Mouse (Mus musculus): ENCODE results near the gene Ifit2. TPM values are rescaled to one million over a fixed set of nuclear protein-coding genes. Genes with fewer than 3 reads are reported as not detected.

The Ifit2 gene
- polyA plus RNA-seq, 1 experiment from 2014 or later, result 8.9 TPM

DNA sequence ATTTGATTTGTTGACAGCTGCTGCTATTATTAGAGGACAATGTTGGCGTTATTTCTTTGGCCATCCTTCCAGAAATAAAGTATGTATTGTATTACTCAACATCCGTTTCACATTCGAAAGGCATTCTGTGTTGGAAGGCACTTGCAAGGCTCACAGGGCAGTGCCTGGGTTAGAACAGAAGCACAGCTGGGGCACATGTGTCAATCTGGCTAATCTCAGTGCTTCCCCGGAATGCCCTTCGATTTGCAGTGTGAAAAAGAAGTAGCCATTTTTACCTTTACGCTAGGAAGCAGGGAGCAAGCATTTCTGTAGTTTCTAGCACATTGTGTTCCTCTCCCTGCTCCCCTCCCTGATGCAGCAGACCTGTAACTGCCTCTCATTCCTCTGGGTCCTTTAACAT is 2.5 kb downstream of the Ifit2 start:
- H3K36me3 ChIP-seq (ENCODE audit: control insufficient read depth, insufficient read depth, low read length), result no peaks in the 10 kb centered on the region
- H3K9ac ChIP-seq (ENCODE audit: low read length), result no peak overlapping the region
- H3K27ac ChIP-seq (ENCODE audit: low read depth), result peak overlapping the region; percentile 47; the same call in 1 of the 2 replicates
- H3K9me3 ChIP-seq (ENCODE audit: control insufficient read depth, low read length), result no peaks in the 10 kb centered on the region; the same call in 1 of the 2 replicates
- no peaks in the 10 kb centered on the region for H3K27me3 ChIP-seq (replicated peaks; ENCODE audit: control insufficient read depth, insufficient read depth, low read length)
- peak overlapping the region; percentile 34 for H3K4me2 ChIP-seq (ENCODE audit: low read length)
- ATAC-seq (replicated peaks; ENCODE audit: low FRiP score, low TSS enrichment, low read depth) (no peak), DNase-seq (ENCODE audit: low spot score) (no peak)
- peaks cover 17% of the 10 kb centered on the region for H3K4me1 ChIP-seq (replicated peaks; ENCODE audit: control insufficient read depth, insufficient read depth, low read length)
- 50% methylated on average over 6 of the region's 6 CpGs for WGBS
- H3K4me3 ChIP-seq (ENCODE audit: low read depth, low read length), result no peak overlapping the region

DNA sequence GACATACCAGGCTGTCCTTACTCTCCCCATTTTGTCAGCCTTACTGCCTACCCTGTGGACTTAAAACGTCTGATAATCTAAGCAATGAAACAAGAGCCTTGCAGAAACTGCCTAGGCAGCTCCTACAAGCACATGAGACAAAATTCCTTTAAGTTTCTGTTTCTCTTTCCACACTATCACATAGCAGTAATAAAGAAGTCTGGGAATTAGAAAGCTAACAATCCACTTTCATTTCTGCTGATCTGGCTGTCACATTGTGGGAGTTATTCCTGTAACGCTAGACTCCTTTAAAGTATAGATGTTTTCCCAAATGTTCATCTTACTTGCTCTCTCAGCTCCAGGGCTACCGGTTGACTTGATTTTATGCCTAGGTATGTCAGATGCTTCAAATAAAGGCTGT is 3.0 kb downstream of the Ifit2 start:
- H3K27ac ChIP-seq (ENCODE audit: low read depth), result peak overlapping the region; percentile 47; the same call in 1 of the 2 replicates
- peak overlapping the region; percentile 34 for H3K4me2 ChIP-seq (ENCODE audit: low read length)
- no peaks in the 10 kb centered on the region for H3K36me3 ChIP-seq (ENCODE audit: control insufficient read depth, insufficient read depth, low read length)
- ATAC-seq (replicated peaks; ENCODE audit: low FRiP score, low TSS enrichment, low read depth), result no peak
- no peaks in the 10 kb centered on the region for H3K27me3 ChIP-seq (replicated peaks; ENCODE audit: control insufficient read depth, insufficient read depth, low read length)
- DNase-seq (ENCODE audit: low spot score), result no peak
- H3K4me3 ChIP-seq (ENCODE audit: low read depth, low read length), result no peak overlapping the region
- H3K4me1 ChIP-seq (replicated peaks; ENCODE audit: control insufficient read depth, insufficient read depth, low read length), result peaks cover 17% of the 10 kb centered on the region
- WGBS, result 47% methylated on average over 3 of the region's 3 CpGs
- H3K9ac ChIP-seq (ENCODE audit: low read length), result no peak overlapping the region
- H3K9me3 ChIP-seq (ENCODE audit: control insufficient read depth, low read length), result no peaks in the 10 kb centered on the region; the same call in 1 of the 2 replicates

DNA sequence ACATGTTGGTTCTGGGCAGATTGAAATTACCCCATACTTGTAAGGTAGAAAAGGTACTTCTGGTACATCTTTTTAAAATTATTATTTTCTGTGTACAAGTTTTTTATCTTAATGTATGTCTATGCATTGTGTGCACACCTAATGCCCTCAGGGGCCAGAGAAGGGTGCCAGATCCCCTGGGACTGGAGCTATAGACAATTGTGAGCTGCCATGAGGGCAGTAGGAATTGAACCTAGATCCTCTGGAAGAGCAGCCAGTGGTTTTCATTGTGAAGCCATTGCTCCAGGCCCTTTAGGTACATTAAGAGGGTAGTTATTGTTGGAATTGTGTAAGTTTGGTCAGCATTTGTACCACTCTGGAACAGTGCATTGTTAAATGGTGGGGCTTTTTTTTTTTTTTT is 3.6 kb downstream of the Ifit2 start:
- no peaks in the 10 kb centered on the region for H3K36me3 ChIP-seq (ENCODE audit: control insufficient read depth, insufficient read depth, low read length)

DNA sequence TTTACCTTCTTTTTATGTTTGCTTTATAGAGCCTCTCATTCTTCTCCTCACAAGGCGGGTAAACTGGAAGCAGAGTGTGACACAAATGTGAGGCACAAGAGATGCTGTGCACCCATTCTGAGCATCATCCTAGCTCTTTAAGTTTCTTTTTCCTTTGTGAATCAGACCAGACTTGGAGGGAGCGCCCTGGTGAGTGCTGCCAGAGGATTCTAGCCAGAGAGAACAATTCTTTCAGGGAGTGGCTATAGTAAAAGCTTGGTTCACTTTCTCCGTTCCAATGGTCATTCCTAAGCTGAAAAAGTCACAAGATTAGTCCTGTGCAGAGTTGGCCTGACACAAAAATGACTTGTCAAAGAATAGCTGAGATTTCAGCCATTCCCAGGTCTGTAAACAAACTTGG is 6.1 kb downstream of the Ifit2 start:
- no peak for DNase-seq (ENCODE audit: low spot score)
- Histone ChIP-seq H3K27ac (ENCODE audit: low read depth) (no peak overlapping the region), H3K4me1 (replicated peaks; ENCODE audit: control insufficient read depth, insufficient read depth, low read length) (peaks cover 17% of the 10 kb centered on the region), H3K27me3 (replicated peaks; ENCODE audit: control insufficient read depth, insufficient read depth, low read length) (no peaks in the 10 kb centered on the region), H3K36me3 (ENCODE audit: control insufficient read depth, insufficient read depth, low read length) (no peaks in the 10 kb centered on the region), H3K9ac (ENCODE audit: low read length) (no peak overlapping the region), H3K4me2 (ENCODE audit: low read length) (no peak overlapping the region), H3K4me3 (ENCODE audit: low read depth, low read length) (no peak overlapping the region), H3K9me3 (ENCODE audit: control insufficient read depth, low read length) (no peaks in the 10 kb centered on the region; the same call in 1 of the 2 replicates)
- ATAC-seq (replicated peaks; ENCODE audit: low FRiP score, low TSS enrichment, low read depth), result no peak
- 46% methylated on average over 3 of the region's 3 CpGs for WGBS

More for the DNA sequence above, 3.6 kb downstream of the Ifit2 start:
- H3K27ac ChIP-seq (ENCODE audit: low read depth), result no peak overlapping the region
- H3K4me2 ChIP-seq (ENCODE audit: low read length), result no peak overlapping the region
- no peak overlapping the region for H3K9ac ChIP-seq (ENCODE audit: low read length)
- ATAC-seq (replicated peaks; ENCODE audit: low FRiP score, low TSS enrichment, low read depth) (no peak), DNase-seq (ENCODE audit: low spot score) (no peak)
- no peak overlapping the region for H3K4me3 ChIP-seq (ENCODE audit: low read depth, low read length)
- H3K27me3 ChIP-seq (replicated peaks; ENCODE audit: control insufficient read depth, insufficient read depth, low read length), result no peaks in the 10 kb centered on the region
- no peaks in the 10 kb centered on the region; the same call in 1 of the 2 replicates for H3K9me3 ChIP-seq (ENCODE audit: control insufficient read depth, low read length)
- H3K4me1 ChIP-seq (replicated peaks; ENCODE audit: control insufficient read depth, insufficient read depth, low read length), result peaks cover 17% of the 10 kb centered on the region

DNA sequence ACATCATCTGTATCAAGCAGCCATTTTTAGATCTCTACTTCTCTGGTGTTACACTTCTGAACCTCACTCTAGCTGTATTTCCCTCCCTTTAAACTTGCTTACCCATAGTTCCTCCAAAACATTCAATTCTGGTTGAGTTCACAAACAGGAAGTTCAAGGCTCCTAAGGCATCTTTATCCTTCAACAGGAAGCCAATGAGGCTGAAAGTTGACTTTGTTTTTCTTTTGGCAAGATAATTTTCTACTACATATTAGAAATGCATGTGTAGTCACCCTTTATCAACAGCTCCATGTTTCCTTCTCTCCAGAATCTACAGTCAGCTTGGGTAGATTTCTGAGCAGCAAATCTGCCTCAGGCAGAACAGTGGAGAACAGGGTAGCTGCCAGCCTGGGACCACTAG is 12.1 kb downstream of the Ifit2 start:
- Histone ChIP-seq H3K4me2 (ENCODE audit: low read length) (no peak overlapping the region), H3K4me3 (ENCODE audit: low read depth, low read length) (no peak overlapping the region), H3K4me1 (replicated peaks; ENCODE audit: control insufficient read depth, insufficient read depth, low read length) (no peaks in the 10 kb centered on the region), H3K9ac (ENCODE audit: low read length) (no peak overlapping the region), H3K27me3 (replicated peaks; ENCODE audit: control insufficient read depth, insufficient read depth, low read length) (no peaks in the 10 kb centered on the region), H3K27ac (ENCODE audit: low read depth) (no peak overlapping the region), H3K9me3 (ENCODE audit: control insufficient read depth, low read length) (no peaks in the 10 kb centered on the region), H3K36me3 (ENCODE audit: control insufficient read depth, insufficient read depth, low read length) (no peaks in the 10 kb centered on the region)
- no peak for ATAC-seq (replicated peaks; ENCODE audit: low FRiP score, low TSS enrichment, low read depth)
- no peak for DNase-seq (ENCODE audit: low spot score)

DNA sequence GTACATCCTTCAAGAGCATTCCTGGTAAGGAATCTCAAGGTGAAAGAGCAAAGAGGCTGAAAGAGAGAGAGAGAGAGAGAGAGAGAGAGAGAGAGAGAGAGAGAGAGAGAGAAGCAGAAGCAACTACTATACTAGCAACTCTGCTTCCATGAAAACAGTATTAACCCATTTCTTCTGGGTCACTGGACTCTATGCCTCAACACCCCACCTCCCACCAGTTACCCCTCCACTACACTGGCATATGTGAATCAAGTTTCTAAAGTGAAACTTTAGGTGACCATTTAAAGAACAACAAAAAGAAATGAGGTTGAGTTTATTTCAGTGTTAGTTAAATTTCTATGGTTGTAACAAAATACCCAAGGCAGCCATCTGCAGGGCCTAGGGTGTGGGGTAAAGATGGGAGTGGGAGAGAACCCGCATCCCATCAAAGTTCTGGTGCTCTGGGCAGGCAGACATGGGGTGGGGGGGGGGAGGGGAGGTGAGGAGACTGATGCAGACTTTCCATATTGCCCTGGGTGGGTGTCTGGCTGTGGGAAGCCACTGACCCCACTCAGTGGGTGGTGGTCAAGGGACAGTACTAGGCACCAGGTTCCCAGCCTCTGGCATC is 15.8 kb downstream of the Ifit2 start:
- no peak overlapping the region for H3K4me2 ChIP-seq (ENCODE audit: low read length)
- no peak overlapping the region for H3K27ac ChIP-seq (ENCODE audit: low read depth)
- no peak overlapping the region for H3K4me3 ChIP-seq (ENCODE audit: low read depth, low read length)
- no peak overlapping the region for H3K9ac ChIP-seq (ENCODE audit: low read length)
- H3K9me3 ChIP-seq (ENCODE audit: control insufficient read depth, low read length), result no peaks in the 10 kb centered on the region
- ATAC-seq (replicated peaks; ENCODE audit: low FRiP score, low TSS enrichment, low read depth) (no peak), DNase-seq (ENCODE audit: low spot score) (no peak)
- H3K27me3 ChIP-seq (replicated peaks; ENCODE audit: control insufficient read depth, insufficient read depth, low read length), result no peaks in the 10 kb centered on the region
- H3K4me1 ChIP-seq (replicated peaks; ENCODE audit: control insufficient read depth, insufficient read depth, low read length), result 0 out of 2 replicates have a peak, but pooled peaks cover 5% of the 10 kb centered on the region
- 88% methylated on average over 1 of the region's 1 CpGs for WGBS
- H3K36me3 ChIP-seq (ENCODE audit: control insufficient read depth, insufficient read depth, low read length), result no peaks in the 10 kb centered on the region

DNA sequence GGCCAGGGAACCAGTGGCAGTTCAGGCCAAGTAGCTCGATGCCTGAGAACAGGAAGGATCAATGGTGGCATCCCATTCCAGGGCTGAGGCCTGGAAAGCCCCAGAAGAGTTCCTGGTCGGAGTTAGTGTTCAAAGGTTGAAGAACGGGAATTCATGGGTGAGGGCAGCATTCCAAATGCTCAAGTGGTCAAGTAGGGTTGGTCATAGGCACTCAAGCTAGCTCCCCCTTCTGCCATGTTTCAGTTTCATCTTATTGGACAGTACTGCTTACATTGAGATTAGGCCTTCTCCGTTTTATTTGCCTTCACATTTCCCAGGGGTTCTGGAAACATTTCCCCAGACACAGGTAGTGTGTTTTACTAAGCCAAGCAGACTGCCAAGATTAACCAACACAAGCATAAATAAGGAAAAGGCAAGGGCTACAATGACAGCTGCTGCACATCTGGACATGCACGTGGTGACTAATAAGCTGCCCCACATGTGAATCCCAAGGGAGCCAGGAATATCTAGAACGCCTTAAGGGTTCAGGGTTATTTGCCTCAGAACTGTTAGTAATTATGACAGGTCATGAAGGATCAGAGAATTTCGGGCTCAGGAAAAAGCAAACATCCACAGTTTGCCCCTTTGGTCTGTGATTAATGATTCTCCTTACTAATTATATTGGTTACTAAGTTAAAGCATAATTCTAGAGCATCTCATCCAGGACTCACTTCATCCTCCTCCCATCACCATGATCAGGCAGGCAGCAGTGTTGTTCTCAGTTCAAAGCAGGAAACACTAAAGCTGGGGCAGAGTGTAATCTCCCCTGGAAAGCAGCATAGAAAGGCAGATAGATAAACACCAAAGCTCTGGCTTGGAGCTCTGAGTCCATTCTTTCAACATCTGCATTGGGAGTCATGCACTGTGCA is 18.7 kb downstream of the Ifit2 start:
- ATAC-seq (replicated peaks; ENCODE audit: low FRiP score, low TSS enrichment, low read depth) (no peak), DNase-seq (ENCODE audit: low spot score) (no peak)
- Histone ChIP-seq H3K4me2 (ENCODE audit: low read length) (no peak overlapping the region), H3K4me3 (ENCODE audit: low read depth, low read length) (no peak overlapping the region), H3K36me3 (ENCODE audit: control insufficient read depth, insufficient read depth, low read length) (peaks cover 7% of the 10 kb centered on the region), H3K27ac (ENCODE audit: low read depth) (no peak overlapping the region), H3K9ac (ENCODE audit: low read length) (no peak overlapping the region), H3K4me1 (replicated peaks; ENCODE audit: control insufficient read depth, insufficient read depth, low read length) (0 out of 2 replicates have a peak, but pooled peaks cover 5% of the 10 kb centered on the region), H3K27me3 (replicated peaks; ENCODE audit: control insufficient read depth, insufficient read depth, low read length) (no peaks in the 10 kb centered on the region), H3K9me3 (ENCODE audit: control insufficient read depth, low read length) (no peaks in the 10 kb centered on the region)
- 54% methylated on average over 7 of the region's 7 CpGs for WGBS

DNA sequence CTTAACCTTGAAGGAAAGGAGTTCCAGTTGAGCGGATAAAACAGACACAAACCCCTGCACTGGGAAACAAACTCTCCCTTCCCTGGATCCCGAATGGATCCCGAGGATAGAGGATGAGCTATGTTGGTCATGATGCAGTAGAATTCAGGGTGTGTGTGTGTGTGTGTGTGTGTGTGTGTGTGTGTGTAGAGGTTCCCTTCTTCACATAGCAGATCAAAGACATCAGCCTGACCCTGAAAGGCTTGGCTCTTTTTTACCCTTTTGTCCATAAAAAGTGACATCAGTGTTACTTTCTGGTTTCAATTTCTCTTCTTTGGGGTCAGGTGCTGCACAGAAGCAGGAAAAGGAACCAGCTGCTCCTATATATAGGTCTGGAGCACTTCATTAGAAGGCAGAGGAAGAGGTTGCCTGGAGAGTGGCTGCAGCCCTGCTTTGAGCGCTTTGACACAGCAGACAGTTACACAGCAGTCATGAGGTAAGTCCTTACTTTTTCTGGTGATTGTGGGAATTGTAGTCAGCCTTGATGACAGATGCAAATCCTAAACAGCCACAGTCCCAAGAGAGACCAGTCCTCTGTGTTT is 19.5 kb downstream of the Ifit2 start:
- no peak overlapping the region for H3K4me2 ChIP-seq (ENCODE audit: low read length)
- H3K9me3 ChIP-seq (ENCODE audit: control insufficient read depth, low read length), result no peaks in the 10 kb centered on the region
- 0 out of 2 replicates have a peak, but pooled peaks cover 5% of the 10 kb centered on the region for H3K4me1 ChIP-seq (replicated peaks; ENCODE audit: control insufficient read depth, insufficient read depth, low read length)
- no peak for DNase-seq (ENCODE audit: low spot score)
- no peak overlapping the region for H3K9ac ChIP-seq (ENCODE audit: low read length)
- ATAC-seq (replicated peaks; ENCODE audit: low FRiP score, low TSS enrichment, low read depth), result no peak
- H3K27me3 ChIP-seq (replicated peaks; ENCODE audit: control insufficient read depth, insufficient read depth, low read length), result no peaks in the 10 kb centered on the region
- no peak overlapping the region for H3K27ac ChIP-seq (ENCODE audit: low read depth)
- 52% methylated on average over 4 of the region's 4 CpGs for WGBS
- peaks cover 7% of the 10 kb centered on the region for H3K36me3 ChIP-seq (ENCODE audit: control insufficient read depth, insufficient read depth, low read length)
- H3K4me3 ChIP-seq (ENCODE audit: low read depth, low read length), result no peak overlapping the region

All from intestine, embryonic 14.5 days (tissue).